Mouse (Mus musculus) kidney, adult 2 months (tissue): Measurements from ENCODE around the gene Tada2a. TPM values are rescaled to one million over a fixed set of nuclear protein-coding genes. Genes with fewer than 3 reads are reported as not detected.

Experiments
- DNase-seq: peaks from one replicate; pipeline ENCODE4 v3.0.0; 2021
- H3K27ac ChIP-seq: fragments of 200-500 bp; 2 replicates; pipeline ENCODE4 v1.5.1; 2012; ENCODE audit warnings: low read depth, low read length, control low read depth, inconsistent platforms; ENCODE audit not compliant: insufficient read depth
- H3K27me3 ChIP-seq: fragments of 200-500 bp; replicated peaks from 2 replicates; pipeline ENCODE4 v1.6.1; 2012; ENCODE audit warnings: mild to moderate bottlenecking, moderate library complexity, low read length, inconsistent platforms; ENCODE audit not compliant: control insufficient read depth, insufficient read depth
- H3K36me3 ChIP-seq: fragments of 200-500 bp; 2 replicates; pipeline ENCODE4 v1.6.1; 2012; ENCODE audit warnings: mild to moderate bottlenecking, moderate library complexity, low read length, inconsistent platforms; ENCODE audit not compliant: control insufficient read depth, insufficient read depth
- H3K4me1 ChIP-seq: fragments of 200-500 bp; 2 replicates; pipeline ENCODE4 v1.6.1; 2011; ENCODE audit warnings: low read length; ENCODE audit not compliant: control insufficient read depth, insufficient read depth
- H3K4me3 ChIP-seq: fragments of 200-500 bp; 2 replicates; pipeline ENCODE4 v1.5.1; 2011; ENCODE audit warnings: mild to moderate bottlenecking, low read depth, low read length, control low read depth; ENCODE audit not compliant: insufficient read depth
- CTCF ChIP-seq: fragments of 200-500 bp; conservative IDR thresholded peaks from 2 replicates; pipeline ENCODE4 v1.5.1; 2011; ENCODE audit warnings: low read depth, mild to moderate bottlenecking, control low read depth, low read length, moderate library complexity, mixed read lengths; ENCODE audit not compliant: insufficient read depth, insufficient read length
- POLR2A ChIP-seq: fragments of 200-500 bp; IDR thresholded peaks from one replicate; pipeline ENCODE4 v1.6.1; 2011; ENCODE audit warnings: low read depth, low read length, control low read depth
- WGBS: fragments of 180-500 bp; shearing (Covaris S2); methylation state at CpG from one replicate; pipeline ENCODE4 v1.1.7; 2018; 5-methylcytosine and 5-hydroxymethylcytosine counted together
- polyA plus RNA-seq: library from polyadenylated mRNA; depleted of rRNA; stranded (reverse); fragments of >200 nt; gene quantifications from 2 replicates; pipeline ENCODE4 v1.2.3, GENCODE M21; 2012

Gene Tada2a
- polyA plus RNA-seq, 1 experiment = 5.6 TPM

GRCm38 (mm10) chr11:84164123-84164522, 34.7 kb upstream of the Tada2a start:
- 80% methylated on average over 6 of the region's 6 CpGs for WGBS
- Histone ChIP-seq H3K27me3 (no peaks in the 10 kb centered on the region; the same call in 1 of the 2 replicates), H3K36me3 (no peaks in the 10 kb centered on the region), H3K4me1 (no peaks in the 10 kb centered on the region), H3K4me3 (no peak overlapping the region), H3K27ac (no peak overlapping the region)
- no peak for DNase-seq
- TF ChIP-seq CTCF (no peak), POLR2A (no peak)

- no peak overlapping the region for H3K4me3 ChIP-seq
- no peaks in the 10 kb centered on the region for H3K4me1 ChIP-seq
- 90% methylated on average over 4 of the region's 4 CpGs for WGBS
- TF ChIP-seq CTCF = no peak
- TF ChIP-seq POLR2A = no peak
- DNase-seq = no peak
- no peaks in the 10 kb centered on the region for H3K36me3 ChIP-seq
- no peaks in the 10 kb centered on the region for H3K27me3 ChIP-seq
- H3K27ac ChIP-seq = no peak overlapping the region
These were observed 27.3 kb upstream of the Tada2a start for GRCm38 (mm10) chr11:84156535-84157262.

GRCm38 (mm10) chr11:84150884-84151283, 21.5 kb upstream of the Tada2a start:
- DNase-seq = no peak

GRCm38 (mm10) chr11:84146081-84146480, 16.7 kb upstream of the Tada2a start:
- no peak for TF ChIP-seq POLR2A
- TF ChIP-seq CTCF = no peak
- 44% methylated on average over 3 of the region's 3 CpGs for WGBS
- Histone ChIP-seq H3K27ac (no peak overlapping the region), H3K4me3 (no peak overlapping the region), H3K27me3 (no peaks in the 10 kb centered on the region), H3K36me3 (no peaks in the 10 kb centered on the region), H3K4me1 (no peaks in the 10 kb centered on the region)
- DNase-seq = peak; percentile 70

More at GRCm38 (mm10) chr11:84150884-84151283, 21.5 kb upstream of the Tada2a start:
- TF ChIP-seq POLR2A (no peak), CTCF (peak; percentile 45; the same call in 1 of the 2 replicates)
- H3K4me1 ChIP-seq = no peaks in the 10 kb centered on the region
- no peak overlapping the region for H3K27ac ChIP-seq
- no peak overlapping the region for H3K4me3 ChIP-seq
- no peaks in the 10 kb centered on the region for H3K27me3 ChIP-seq
- WGBS = 71% methylated on average over 2 of the region's 2 CpGs
- H3K36me3 ChIP-seq = no peaks in the 10 kb centered on the region

- no peaks in the 10 kb centered on the region for H3K36me3 ChIP-seq
- 71% methylated on average over 10 of the region's 10 CpGs for WGBS
- H3K4me1 ChIP-seq = no peaks in the 10 kb centered on the region
- no peak overlapping the region for H3K27ac ChIP-seq
- H3K4me3 ChIP-seq = no peak overlapping the region
- TF ChIP-seq CTCF (no peak), POLR2A (no peak)
- no peak for DNase-seq
- H3K27me3 ChIP-seq = no peaks in the 10 kb centered on the region
These were observed 15.9 kb upstream of the Tada2a start for GRCm38 (mm10) chr11:84145201-84145798.

- Histone ChIP-seq H3K36me3 (no peaks in the 10 kb centered on the region), H3K4me1 (no peaks in the 10 kb centered on the region), H3K27me3 (no peaks in the 10 kb centered on the region), H3K4me3 (no peak overlapping the region), H3K27ac (no peak overlapping the region)
- 52% methylated on average over 2 of the region's 2 CpGs for whole genome bisulfite sequencing
- peak; percentile 77 for DNase-seq
- peak; percentile 35; the same call in 1 of the 2 replicates for TF ChIP-seq CTCF
- TF ChIP-seq POLR2A = no peak
These were observed 12.4 kb upstream of the Tada2a start for GRCm38 (mm10) chr11:84141752-84142151.

GRCm38 (mm10) chr11:84136453-84136852, 7.1 kb upstream of the Tada2a start:
- WGBS = 65% methylated on average over 3 of the region's 3 CpGs
- no peak overlapping the region for H3K4me3 ChIP-seq
- DNase-seq = no peak
- no peaks in the 10 kb centered on the region for H3K27me3 ChIP-seq
- H3K4me1 ChIP-seq = no peaks in the 10 kb centered on the region
- no peaks in the 10 kb centered on the region for H3K36me3 ChIP-seq
- H3K27ac ChIP-seq = no peak overlapping the region
- TF ChIP-seq POLR2A (no peak), CTCF (no peak)
